23 mouse cellular contexts compared by ENCODE assay signal in the genomic region with DNA sequence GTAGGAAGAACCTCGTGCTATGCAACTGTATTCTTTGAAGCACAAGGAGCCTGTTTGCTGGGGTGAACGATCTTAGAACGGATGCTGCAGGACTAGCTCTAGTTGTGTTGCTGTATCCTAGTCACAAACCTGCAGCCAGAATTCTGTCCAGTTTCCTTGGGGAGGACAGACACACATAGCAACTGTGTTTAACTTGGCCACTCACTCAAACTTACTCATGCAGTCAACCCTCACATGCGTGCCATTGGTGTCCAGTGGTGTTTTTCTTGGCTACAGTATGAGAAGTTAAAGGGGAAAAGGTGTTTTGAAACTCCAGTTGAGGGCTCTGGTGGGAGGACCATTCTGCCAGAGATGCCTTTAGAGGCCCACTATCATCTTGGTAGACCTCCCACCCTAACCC.
DNase-seq lines count a peak whose midpoint lies in the region; ATAC-seq and TF ChIP-seq lines count a peak whose summit lies in the region.
"Had no signal": no experiment of that assay in that cellular context is flagged by ENCODE, and none has a peak within 500 bp of the region (broad histone marks: within the 10 kb centered on the region; RNA-seq: fewer than 3 reads in every experiment).

No protein-coding gene starts in this region.

- no peak overlapping the region for H3K9ac ChIP-seq in midbrain, embryonic 16.5 days (ENCODE audit: low read depth, low read length)
- H3K9ac ChIP-seq: embryonic facial prominence, embryonic 15.5 days; forebrain, embryonic 12.5 days; hindbrain, embryonic 12.5 days had no signal

- TF ChIP-seq POLR2A in kidney, adult 2 months (IDR thresholded peaks at IDR 0.05; ENCODE audit: low read depth, low read length) = no peak

- no peak overlapping the region for H3K4me2 ChIP-seq in midbrain, embryonic 16.5 days (ENCODE audit: low read length)
- H3K4me2 ChIP-seq: embryonic facial prominence, embryonic 15.5 days; forebrain, embryonic 12.5 days; heart, embryonic 11.5 days; hindbrain, embryonic 12.5 days had no signal

- 67% methylated on average over 4 of the region's 4 CpGs for WGBS in kidney, adult 2 months
- WGBS in midbrain, embryonic 16.5 days = 74% methylated on average over 4 of the region's 4 CpGs

- H3K4me1 ChIP-seq in kidney, adult 2 months (ENCODE audit: control insufficient read depth, insufficient read depth, low read length) = no peaks in the 10 kb centered on the region
- no peaks in the 10 kb centered on the region for H3K4me1 ChIP-seq in midbrain, embryonic 16.5 days (ENCODE audit: control insufficient read depth, insufficient read depth, low read length)
- H3K4me1 ChIP-seq: embryonic facial prominence, embryonic 15.5 days; forebrain, embryonic 12.5 days; hindbrain, embryonic 12.5 days had no signal

- no peaks in the 10 kb centered on the region for H3K36me3 ChIP-seq in kidney, adult 2 months (ENCODE audit: control insufficient read depth, insufficient read depth, low read length)
- H3K36me3 ChIP-seq in midbrain, embryonic 16.5 days (ENCODE audit: control insufficient read depth, insufficient read depth, low read length) = no peaks in the 10 kb centered on the region
- H3K36me3 ChIP-seq: embryonic facial prominence, embryonic 15.5 days; forebrain, embryonic 12.5 days; G1E; hindbrain, embryonic 12.5 days had no signal

- H3K27me3 ChIP-seq in kidney, adult 2 months (replicated peaks; ENCODE audit: control insufficient read depth, insufficient read depth, low read length) = no peaks in the 10 kb centered on the region
- no peaks in the 10 kb centered on the region for H3K27me3 ChIP-seq in midbrain, embryonic 16.5 days (ENCODE audit: control insufficient read depth, insufficient read depth, low read depth, low read length)
- H3K27me3 ChIP-seq: embryonic facial prominence, embryonic 15.5 days; forebrain, embryonic 12.5 days; hindbrain, embryonic 12.5 days had no signal

- no peak for ATAC-seq in midbrain, embryonic 16.5 days
- ATAC-seq: CD4-positive, CD25-positive, alpha-beta regulatory T cell, adult 4 months; forebrain, embryonic 16.5 days; hindbrain, embryonic 16.5 days had no signal

- H3K9me3 ChIP-seq in midbrain, embryonic 16.5 days (replicated peaks; ENCODE audit: control insufficient read depth, low read length, poor library complexity, severe bottlenecking) = no peaks in the 10 kb centered on the region
- H3K9me3 ChIP-seq: embryonic facial prominence, embryonic 15.5 days; forebrain, embryonic 12.5 days; hindbrain, embryonic 12.5 days had no signal

- peak; percentile 35 for DNase-seq in kidney, adult 2 months
- DNase-seq in kidney, postnatal 36 days = no peak
- DNase-seq in thymus, postnatal 25 days = peak; percentile 48
- no peak for DNase-seq in thymus, postnatal 0 days (ENCODE audit: low spot score)
- peak; percentile 69 for DNase-seq in NIH3T3 (ENCODE audit: low read depth)
- DNase-seq: adrenal gland, postnatal 10 days; B cell, adult 2 months; cerebellum, adult 11 months; cerebellum, adult 8-10 months; cerebellum, postnatal 14 days; embryo, embryonic 11 days; gastrocnemius, postnatal 10 days; heart, adult 2 months; heart, postnatal 4 days had no signal

- H3K27ac ChIP-seq in kidney, adult 2 months (ENCODE audit: insufficient read depth, low read depth, low read length) = no peak overlapping the region
- H3K27ac ChIP-seq in midbrain, embryonic 16.5 days (ENCODE audit: low read length) = no peak overlapping the region
- H3K27ac ChIP-seq: embryonic facial prominence, embryonic 15.5 days; forebrain, embryonic 12.5 days; heart, adult 2 months; hindbrain, embryonic 12.5 days had no signal

- no peak for TF ChIP-seq CTCF in kidney, adult 2 months (conservative IDR thresholded peaks at IDR 0.05; ENCODE audit: insufficient read depth, insufficient read length, low read depth, low read length)

- H3K4me3 ChIP-seq in kidney, adult 2 months (ENCODE audit: insufficient read depth, low read depth, low read length) = no peak overlapping the region
- H3K4me3 ChIP-seq in midbrain, embryonic 16.5 days (ENCODE audit: low read depth, low read length) = no peak overlapping the region
- H3K4me3 ChIP-seq: embryonic facial prominence, embryonic 15.5 days; forebrain, embryonic 12.5 days; heart, adult 2 months; hindbrain, embryonic 12.5 days had no signal

Comparison
In these comparisons a context has a peak if more than half of its experiments do, and no peak if none do; other contexts are left out.
1. DNase-seq: peak in kidney, adult 2 months (single experiment), thymus, postnatal 25 days (single experiment) and NIH3T3 (single experiment); none in kidney, postnatal 36 days (0 of 2) and thymus, postnatal 0 days (single experiment).